24 mouse cellular contexts compared by ENCODE assay signal in genomic region chr7:93151321-93151720, GRCm38 (mm10).
"Had no signal": no experiment of that assay in that cellular context is flagged by ENCODE, and none has a peak within 500 bp of the region (broad histone marks: within the 10 kb centered on the region; RNA-seq: fewer than 3 reads in every experiment).

No protein-coding gene starts in this region.

- H3K36me3 ChIP-seq: heart, embryonic 10.5 days; heart, embryonic 12.5 days; hindbrain, embryonic 10.5 days; hindbrain, embryonic 12.5 days; intestine, embryonic 15.5 days; limb, embryonic 13.5 days; limb, embryonic 15.5 days; liver, embryonic 12.5 days had no signal

- H3K9ac ChIP-seq: heart, embryonic 12.5 days; hindbrain, embryonic 12.5 days; hindbrain, embryonic 14.5 days; intestine, embryonic 15.5 days; limb, embryonic 13.5 days; limb, embryonic 15.5 days; liver, embryonic 12.5 days; liver, embryonic 14.5 days had no signal

- ATAC-seq: hindbrain, embryonic 16.5 days; inflammation-experienced regulatory T-cells, adult 6 months; intestine, embryonic 15.5 days; intestine, postnatal 0 days; liver, embryonic 12.5 days had no signal

- H3K4me2 ChIP-seq: heart, embryonic 12.5 days; hindbrain, embryonic 12.5 days; hindbrain, embryonic 14.5 days; intestine, embryonic 15.5 days; limb, embryonic 13.5 days; limb, embryonic 15.5 days; liver, embryonic 12.5 days had no signal

- H3K27me3 ChIP-seq: heart, embryonic 12.5 days; hindbrain, embryonic 12.5 days; intestine, embryonic 15.5 days; limb, embryonic 13.5 days; limb, embryonic 15.5 days; liver, embryonic 12.5 days had no signal

- H3K27ac ChIP-seq: heart, embryonic 10.5 days; hindbrain, embryonic 10.5 days; hindbrain, embryonic 12.5 days; hindbrain, embryonic 14.5 days; intestine, embryonic 15.5 days; limb, embryonic 13.5 days; limb, embryonic 15.5 days; liver, embryonic 12.5 days; liver, embryonic 14.5 days had no signal

- H3K9me3 ChIP-seq: hindbrain, embryonic 12.5 days; intestine, embryonic 15.5 days; limb, embryonic 15.5 days had no signal

- DNase-seq: gastrocnemius, postnatal 14 days; gastrocnemius, postnatal 36 days; heart, adult 18-20 months; heart, postnatal 10 days; heart, postnatal 4 days; kidney, adult 18-20 months; kidney, postnatal 14 days; kidney, postnatal 36 days; layer of hippocampus, adult 9-11 months; layer of hippocampus, postnatal 36 days; left cerebral cortex, postnatal 4 days had no signal

- H3K4me3 ChIP-seq: heart, embryonic 10.5 days; heart, embryonic 12.5 days; hindbrain, embryonic 10.5 days; hindbrain, embryonic 12.5 days; intestine, embryonic 15.5 days; limb, embryonic 13.5 days; limb, embryonic 15.5 days; liver, embryonic 12.5 days had no signal

- H3K4me1 ChIP-seq: heart, embryonic 10.5 days; heart, embryonic 12.5 days; hindbrain, embryonic 10.5 days; hindbrain, embryonic 12.5 days; intestine, embryonic 15.5 days; limb, embryonic 13.5 days; limb, embryonic 15.5 days; liver, embryonic 12.5 days had no signal
